Mouse (Mus musculus) erythroblast, embryonic 14.5 days (primary cell): Measurements from ENCODE around the gene Suclg1. TPM values are rescaled to one million over a fixed set of nuclear protein-coding genes. Genes with fewer than 3 reads are reported as not detected.

ENCODE experiments used
- H3K27me3 ChIP-seq: 2 replicates; pipeline ENCODE4 v1.6.1; 2012; ENCODE audit warnings: inconsistent platforms; ENCODE audit not compliant: control insufficient read depth
- H3K36me3 ChIP-seq: 2 replicates; pipeline ENCODE4 v1.6.1; 2012; ENCODE audit warnings: mild to moderate bottlenecking, inconsistent platforms; ENCODE audit not compliant: control insufficient read depth
- H3K4me1 ChIP-seq: 2 replicates; pipeline ENCODE4 v1.6.1; 2012; ENCODE audit warnings: inconsistent platforms; ENCODE audit not compliant: control insufficient read depth
- H3K4me3 ChIP-seq: replicated peaks from 2 replicates; pipeline ENCODE3; 2012; ENCODE audit warnings: moderate library complexity, mild to moderate bottlenecking, inconsistent platforms
- H3K9me3 ChIP-seq: 2 replicates; pipeline ENCODE4 v1.6.1; 2012; ENCODE audit warnings: low read length, inconsistent platforms, mixed read lengths; ENCODE audit not compliant: control insufficient read depth
- GATA1 ChIP-seq: IDR thresholded peaks from 2 replicates; pipeline ENCODE4 v1.6.1; 2012; ENCODE audit warnings: low read length, inconsistent platforms, mixed read lengths
- TAL1 ChIP-seq: IDR thresholded peaks from 3 replicates; pipeline ENCODE4 v1.6.1; 2012; ENCODE audit warnings: low read length, inconsistent platforms, mixed read lengths
- polyA plus RNA-seq: library from polyadenylated mRNA; stranded (reverse); fragments of >175 nt; gene quantifications from 2 replicates; pipeline ENCODE4 v1.2.3, GENCODE M21; 2012

Gene Suclg1
- polyA plus RNA-seq, 1 experiment: 2.5 TPM

DNA sequence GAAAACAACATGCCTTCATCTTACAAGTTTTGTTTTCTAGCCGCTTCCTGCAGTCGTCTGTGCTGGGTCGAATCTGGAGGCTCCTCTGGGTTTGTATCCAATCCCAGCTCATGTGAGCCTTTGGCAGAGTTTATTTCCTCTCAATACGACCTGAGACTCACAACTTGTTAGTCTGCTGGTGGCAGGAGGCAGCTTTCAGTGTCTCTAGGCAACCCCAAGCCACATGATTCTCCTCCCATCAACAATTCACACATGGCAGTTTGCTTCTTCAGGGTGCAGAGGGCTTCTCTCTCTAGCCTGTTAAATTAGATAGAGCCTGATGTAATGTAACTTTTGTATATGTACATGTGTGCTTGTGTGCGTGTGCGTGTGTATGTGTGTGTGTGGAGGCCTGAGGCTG is 58.7 kb downstream of the Suclg1 start:
- no peaks in the 10 kb centered on the region for H3K9me3 ChIP-seq
- H3K27me3 ChIP-seq: no peaks in the 10 kb centered on the region
- H3K4me1 ChIP-seq: no peaks in the 10 kb centered on the region
- no peaks in the 10 kb centered on the region for H3K36me3 ChIP-seq
- no peak overlapping the region for H3K4me3 ChIP-seq
- TF ChIP-seq GATA1 (no peak), TAL1 (no peak)

GRCm38 (mm10) chr6:73308685-73309520 is 60.7 kb downstream of the Suclg1 start:
- Histone ChIP-seq H3K9me3 (no peaks in the 10 kb centered on the region; the same call in 1 of the 2 replicates), H3K36me3 (no peaks in the 10 kb centered on the region), H3K4me3 (no peak overlapping the region), H3K27me3 (no peaks in the 10 kb centered on the region), H3K4me1 (no peaks in the 10 kb centered on the region)
- TF ChIP-seq GATA1 (no peak), TAL1 (no peak)

- Histone ChIP-seq H3K9me3 (no peaks in the 10 kb centered on the region; the same call in 1 of the 2 replicates), H3K4me3 (no peak overlapping the region), H3K27me3 (no peaks in the 10 kb centered on the region), H3K4me1 (no peaks in the 10 kb centered on the region), H3K36me3 (no peaks in the 10 kb centered on the region)
- TF ChIP-seq TAL1: no peak
- TF ChIP-seq GATA1: no peak
These were observed 63.2 kb downstream of the Suclg1 start for GRCm38 (mm10) chr6:73311335-73311734.

GRCm38 (mm10) chr6:73311786-73312185 is 63.6 kb downstream of the Suclg1 start:
- Histone ChIP-seq H3K4me3 (no peak overlapping the region), H3K4me1 (no peaks in the 10 kb centered on the region), H3K27me3 (no peaks in the 10 kb centered on the region), H3K9me3 (no peaks in the 10 kb centered on the region; the same call in 1 of the 2 replicates), H3K36me3 (no peaks in the 10 kb centered on the region)
- TF ChIP-seq GATA1 (no peak), TAL1 (no peak)

DNA sequence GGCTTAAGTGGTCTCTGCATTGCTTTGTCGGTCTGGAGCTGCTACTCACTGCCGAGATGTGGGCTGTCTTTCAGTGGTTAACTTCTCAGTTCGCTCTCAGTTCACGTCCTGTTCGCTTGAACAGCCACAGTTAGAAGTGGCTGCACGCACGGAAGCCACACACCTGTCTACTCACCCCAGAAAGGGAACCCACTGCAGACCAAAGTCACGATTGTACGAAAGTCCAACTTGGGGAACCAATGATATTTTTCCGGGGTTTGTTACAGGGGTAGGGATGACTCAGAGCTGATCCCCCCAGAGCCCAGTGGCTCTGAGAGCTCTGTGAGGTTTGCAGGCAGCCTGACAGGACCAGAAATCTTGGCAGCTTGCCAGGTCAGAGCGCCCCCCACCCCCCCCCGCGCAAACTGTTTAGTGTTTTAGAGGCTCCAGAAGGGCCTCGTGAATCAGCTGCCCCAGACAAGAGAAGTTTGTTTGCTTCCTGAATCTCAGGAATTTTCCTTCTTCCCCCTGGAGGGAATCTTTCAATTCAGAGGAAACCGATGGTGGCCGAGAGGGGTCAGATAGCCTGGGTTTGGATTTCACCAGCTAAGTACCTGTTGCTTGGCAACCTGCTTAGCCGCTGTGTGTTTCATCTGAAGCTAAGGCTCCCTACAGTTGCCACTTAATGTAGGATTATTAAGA is 66.9 kb downstream of the Suclg1 start:
- Histone ChIP-seq H3K27me3 (no peaks in the 10 kb centered on the region), H3K9me3 (no peaks in the 10 kb centered on the region; the same call in 1 of the 2 replicates), H3K4me3 (no peak overlapping the region), H3K4me1 (no peaks in the 10 kb centered on the region), H3K36me3 (no peaks in the 10 kb centered on the region)
- no peak for TF ChIP-seq TAL1

DNA sequence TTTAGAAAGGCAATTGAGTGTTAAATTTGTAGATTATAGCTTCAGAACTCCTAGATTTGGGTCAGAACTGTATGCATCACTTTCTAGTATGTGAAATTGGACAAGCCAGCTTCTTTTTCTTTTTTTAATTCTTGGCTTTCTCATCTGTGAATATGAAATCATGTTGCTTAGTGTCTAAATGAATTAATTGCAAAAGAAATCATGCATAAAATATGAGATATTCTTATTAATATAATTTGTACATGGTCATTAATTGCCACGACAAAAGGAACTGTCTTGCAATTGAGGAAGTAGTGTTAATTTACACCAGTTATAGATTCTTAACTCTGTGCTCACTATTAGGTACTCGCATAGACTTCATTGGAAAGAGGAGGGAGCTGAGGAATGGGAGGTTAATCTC is 74.1 kb downstream of the Suclg1 start:
- Histone ChIP-seq H3K36me3 (no peaks in the 10 kb centered on the region), H3K4me1 (no peaks in the 10 kb centered on the region), H3K27me3 (no peaks in the 10 kb centered on the region), H3K9me3 (no peaks in the 10 kb centered on the region), H3K4me3 (no peak overlapping the region)
- no peak for TF ChIP-seq TAL1
- TF ChIP-seq GATA1: no peak

Other genes with a start within 250 kb of the Suclg1 start
- under 0.01 TPM in 1 of 2 replicates, not detected in the other for gene Dnah6, start 26.7 kb upstream of the Suclg1 start, polyA plus RNA-seq
- not detected in 2 replicates for gene 4931417E11Rik, start 221.3 kb downstream of the Suclg1 start, polyA plus RNA-seq